Mouse (Mus musculus): ENCODE data around the gene Nme9. TPM values are rescaled to one million over a fixed set of nuclear protein-coding genes. Genes with fewer than 3 reads are reported as not detected.

Nme9 gene
- polyA plus RNA-seq (2012; rRNA removed), result not detected in 2 replicates

GRCm38 (mm10) chr9:99451161-99451560, at the start of gene Nme9:
Gene Nme9 (plus strand): TSS chr9:99451475.

GRCm38 (mm10) chr9:99437031-99437764, 14.1 kb upstream of the Nme9 start, which contains the start of gene Mras:
Gene Mras (minus strand): TSS chr9:99437381.

Other genes with a start within 250 kb of the Nme9 start
- gene Faiml, start 214.2 kb upstream of the Nme9 start, polyA plus RNA-seq (2012; rRNA removed), result not detected in 2 replicates
- 6.8 and 8.8 TPM in 2 replicates for gene Cep70, start 208.1 kb upstream of the Nme9 start, polyA plus RNA-seq (2012; rRNA removed)
- gene Esyt3, start 92.9 kb upstream of the Nme9 start, polyA plus RNA-seq (2012; rRNA removed), result 0.02 TPM in 2 replicates
- gene Mras, start 14.1 kb upstream of the Nme9 start, polyA plus RNA-seq (2012; rRNA removed), result 1.5 and 2.2 TPM in 2 replicates
- 5.8 and 6.6 TPM in 2 replicates for gene Armc8, start 117.4 kb downstream of the Nme9 start, polyA plus RNA-seq (2012; rRNA removed)
- 6.9 and 7.9 TPM in 2 replicates for gene Dbr1, start 124.3 kb downstream of the Nme9 start, polyA plus RNA-seq (2012; rRNA removed)
- not detected in 2 replicates for gene A4gnt, start 161.0 kb downstream of the Nme9 start, polyA plus RNA-seq (2012; rRNA removed)
- gene Dzip1l, start 178.0 kb downstream of the Nme9 start, polyA plus RNA-seq (2012; rRNA removed), result 0.39 and 0.60 TPM in 2 replicates